Mouse (Mus musculus) adipocyte (in vitro differentiated cells): ENCODE measurements around the gene Nxnl1.
A peak's percentile ranks its signal among the peaks of the same experiment; 100 is the strongest.

Experiments used
- DNase-seq: peaks from one replicate; pipeline ENCODE4 v3.0.0-alpha.2; 2016; ENCODE audit warnings: low spot score

The Nxnl1 gene

GRCm38 (mm10) chr8:71566501-71566900 is at the start of gene Nxnl1:
TSS of gene Nxnl1 (minus strand) at chr8:71566601.
- DNase-seq: no peak

GRCm38 (mm10) chr8:71613418-71613817 is 47.0 kb upstream of the Nxnl1 start:
- DNase-seq: no peak

GRCm38 (mm10) chr8:71612141-71612540 is 45.7 kb upstream of the Nxnl1 start:
- DNase-seq: no peak

GRCm38 (mm10) chr8:71610822-71611651 is 44.6 kb upstream of the Nxnl1 start, which contains the start of gene Colgalt1:
TSS of gene Colgalt1 (plus strand) at chr8:71610998.
- DNase-seq: peak; percentile 98

- DNase-seq: no peak
Observed at GRCm38 (mm10) chr8:71604021-71604420, 37.6 kb upstream of the Nxnl1 start.

GRCm38 (mm10) chr8:71602666-71603334 is 36.4 kb upstream of the Nxnl1 start:
- no peak for DNase-seq

- DNase-seq: no peak
Observed at GRCm38 (mm10) chr8:71601939-71602665, 35.7 kb upstream of the Nxnl1 start.

GRCm38 (mm10) chr8:71598841-71599240 is 32.4 kb upstream of the Nxnl1 start:
- DNase-seq: no peak

- DNase-seq: no peak
Observed at GRCm38 (mm10) chr8:71598375-71598774, 32.0 kb upstream of the Nxnl1 start.

GRCm38 (mm10) chr8:71597451-71597850 is 31.1 kb upstream of the Nxnl1 start, which contains the start of gene Fam129c:
TSS of gene Fam129c (plus strand) at chr8:71597648.
- no peak for DNase-seq

GRCm38 (mm10) chr8:71596798-71597197 is 30.4 kb upstream of the Nxnl1 start:
- no peak for DNase-seq

GRCm38 (mm10) chr8:71596384-71596783 is 30.0 kb upstream of the Nxnl1 start:
- DNase-seq: no peak

- peak; percentile 65 for DNase-seq
Observed at GRCm38 (mm10) chr8:71595862-71596261, 29.5 kb upstream of the Nxnl1 start.

GRCm38 (mm10) chr8:71594324-71594722 is 27.9 kb upstream of the Nxnl1 start:
- no peak for DNase-seq

- DNase-seq: no peak
Observed at GRCm38 (mm10) chr8:71593556-71594323, 27.3 kb upstream of the Nxnl1 start.

- DNase-seq: peak; percentile 35
Observed at GRCm38 (mm10) chr8:71592374-71593170, 26.2 kb upstream of the Nxnl1 start.

GRCm38 (mm10) chr8:71591471-71592373 is 25.3 kb upstream of the Nxnl1 start, which contains the start of gene Pgls:
TSS of gene Pgls (plus strand) at chr8:71592176.
- DNase-seq: peak; percentile 96

GRCm38 (mm10) chr8:71591017-71591416 is 24.6 kb upstream of the Nxnl1 start:
- no peak for DNase-seq

GRCm38 (mm10) chr8:71588762-71589161 is 22.4 kb upstream of the Nxnl1 start:
- DNase-seq: no peak

GRCm38 (mm10) chr8:71586891-71587290 is 20.5 kb upstream of the Nxnl1 start:
- DNase-seq: peak; percentile 54
